8 mouse cellular contexts compared by ENCODE assay signal in genomic region chr11:94086966-94087365, GRCm38 (mm10).
DNase-seq lines count a peak whose midpoint lies in the region; ATAC-seq and TF ChIP-seq lines count a peak whose summit lies in the region.
"Not testable (repeated sequence)": the region's sequence is repeated elsewhere in the genome, so short reads cannot be mapped to it uniquely, and the experiment has no call there.

No protein-coding gene starts in this region.

- TF ChIP-seq POLR2A in kidney, adult 2 months (IDR thresholded peaks at IDR 0.05; ENCODE audit: low read depth, low read length); liver, adult 2 months (IDR thresholded peaks at IDR 0.05; ENCODE audit: extremely low read depth, insufficient read depth, low read length): not testable (repeated sequence)

- not testable (repeated sequence) for H3K79me2 ChIP-seq in liver, adult 2 months (ENCODE audit: control insufficient read depth, insufficient read depth, low read length)

- not testable (repeated sequence) for H3K27ac ChIP-seq in ES-E14 (ENCODE audit: insufficient read depth, low read depth, low read length, poor library complexity, severe bottlenecking); kidney, adult 2 months (ENCODE audit: insufficient read depth, low read depth, low read length); liver, adult 2 months (replicated peaks; ENCODE audit: insufficient read depth, low read depth, low read length)

- not testable (repeated sequence) for H3K36me3 ChIP-seq in ES-E14 (ENCODE audit: control insufficient read depth, insufficient read depth, low read length, poor library complexity, severe bottlenecking)
- H3K36me3 ChIP-seq in kidney, adult 2 months (ENCODE audit: control insufficient read depth, insufficient read depth, low read length) = peaks cover 25% of the 10 kb centered on the region
- peaks cover 63% of the 10 kb centered on the region for H3K36me3 ChIP-seq in liver, adult 2 months (ENCODE audit: control insufficient read depth, insufficient read depth, low read length)

- in situ Hi-C loops in ES-E14 (cut with MboI; ENCODE audit: low sequenced_read_pairs in 2 of 2, unreplicated experiment in 2 of 2) = not testable (repeated sequence)

- peak; percentile 73; the same call in 1 of the 2 replicates for ATAC-seq in monocyte, adult 5-6 weeks (replicated peaks; ENCODE audit: insufficient number of reproducible peaks, low FRiP score, low TSS enrichment, poor library complexity, severe bottlenecking)

- not testable (repeated sequence) for H3K27me3 ChIP-seq in kidney, adult 2 months (replicated peaks; ENCODE audit: control insufficient read depth, insufficient read depth, low read length); liver, adult 2 months (ENCODE audit: control insufficient read depth, insufficient read depth, low read length)

- not testable (repeated sequence) for H3K9ac ChIP-seq in ES-E14 (ENCODE audit: insufficient read depth, low read depth, low read length, poor library complexity, severe bottlenecking); liver, adult 2 months (ENCODE audit: low read depth, low read length)

- TF ChIP-seq CTCF in kidney, adult 2 months (conservative IDR thresholded peaks at IDR 0.05; ENCODE audit: insufficient read depth, insufficient read length, low read depth, low read length); liver, adult 2 months (IDR thresholded peaks at IDR 0.05; ENCODE audit: low read depth, low read length): not testable (repeated sequence)

- H3K4me1 ChIP-seq in ES-E14 (ENCODE audit: control insufficient read depth in 2 of 2, insufficient read depth in 2 of 2, low read length in 2 of 2, poor library complexity in 1 of 2); kidney, adult 2 months (ENCODE audit: control insufficient read depth, insufficient read depth, low read length); liver, adult 2 months (ENCODE audit: control insufficient read depth, insufficient read depth, low read length): not testable (repeated sequence)

- peak; percentile 68 for DNase-seq in ES-E14 (ENCODE audit: low read depth, low spot score)
- peak; percentile 84 for DNase-seq in brain, adult 2 months (ENCODE audit: low read depth, low spot score)
- DNase-seq in embryo, embryonic 11 days = peak; percentile 87
- peak; percentile 47 to 79 for DNase-seq in heart, adult 18-20 months
- DNase-seq in kidney, adult 2 months = peak; percentile 72
- peak; percentile 75 for DNase-seq in liver, adult 2 months (ENCODE audit: extremely low read depth, low read depth, low spot score)
- DNase-seq in thymus, postnatal 14 days = peak; percentile 52

- WGBS in kidney, adult 2 months = 82% methylated on average over 2 of the region's 2 CpGs
- WGBS in liver, adult 2 months = 75% methylated on average over 2 of the region's 2 CpGs

- H3K9me3 ChIP-seq in ES-E14 (ENCODE audit: control insufficient read depth, insufficient read depth, low read depth, low read length) = not testable (repeated sequence)

- not testable (repeated sequence) for H3K4me3 ChIP-seq in ES-E14 (ENCODE audit: insufficient read depth in 1 of 2, low read depth in 1 of 2, low read length in 2 of 2, poor library complexity in 1 of 2, severe bottlenecking in 1 of 2); kidney, adult 2 months (ENCODE audit: insufficient read depth, low read depth, low read length); liver, adult 2 months (ENCODE audit: insufficient read depth, low read depth, low read length)

TF ChIP-seq in ES-E14, 5 proteins besides CTCF, POLR2A, EP300 and RAD21:
- 0 out of 2 replicates have a peak, but pooled peaks have one; percentile 7 for TF ChIP-seq ZC3H11A (IDR thresholded peaks at IDR 0.05; ENCODE audit: borderline replicate concordance, low read depth, low read length)
